Mouse (Mus musculus) embryo, embryonic 11 days (tissue): Measurements from ENCODE around the gene Fam71e1.

Experiments
- DNase-seq: peaks from one replicate; pipeline ENCODE4 v3.0.0-alpha.2; 2015

Gene Fam71e1

GRCm38 (mm10) chr7:44495992-44496770, at the start of gene Fam71e1, which contains the start of gene Emc10:
Fam71e1 (plus strand) TSS chr7:44496581.
Emc10 (minus strand) TSS chr7:44496529.
- peak; percentile 98 for DNase-seq

DNA sequence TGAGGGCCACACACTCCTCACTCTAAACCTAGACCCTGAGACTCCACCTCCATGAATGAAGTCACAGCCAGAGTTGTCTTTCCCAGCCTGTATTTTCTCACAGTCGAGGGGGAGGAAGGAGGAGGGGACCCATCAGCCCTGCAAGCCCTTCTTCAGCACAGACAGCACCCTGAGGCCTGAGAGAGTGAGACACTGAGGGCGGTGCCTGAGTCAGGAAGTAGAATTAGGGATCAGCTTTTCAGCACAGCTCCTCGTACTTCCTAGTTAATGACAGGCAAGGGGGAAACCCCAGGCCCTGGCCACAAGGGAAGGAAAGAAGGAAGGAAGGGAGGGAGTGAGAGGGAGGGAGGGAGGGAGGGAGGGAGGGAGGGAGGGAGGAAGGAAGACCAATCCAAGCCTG, 43.1 kb upstream of the Fam71e1 start:
- DNase-seq: no peak

GRCm38 (mm10) chr7:44456302-44456701, 40.1 kb upstream of the Fam71e1 start:
- DNase-seq: no peak

GRCm38 (mm10) chr7:44460067-44460466, 36.3 kb upstream of the Fam71e1 start:
- DNase-seq: no peak

GRCm38 (mm10) chr7:44460767-44461502, 35.4 kb upstream of the Fam71e1 start:
- no peak for DNase-seq

- no peak for DNase-seq
Measured at GRCm38 (mm10) chr7:44461503-44462217, 34.7 kb upstream of the Fam71e1 start.

- DNase-seq: peak; percentile 82
Measured at GRCm38 (mm10) chr7:44462218-44463055, 33.9 kb upstream of the Fam71e1 start.

DNA sequence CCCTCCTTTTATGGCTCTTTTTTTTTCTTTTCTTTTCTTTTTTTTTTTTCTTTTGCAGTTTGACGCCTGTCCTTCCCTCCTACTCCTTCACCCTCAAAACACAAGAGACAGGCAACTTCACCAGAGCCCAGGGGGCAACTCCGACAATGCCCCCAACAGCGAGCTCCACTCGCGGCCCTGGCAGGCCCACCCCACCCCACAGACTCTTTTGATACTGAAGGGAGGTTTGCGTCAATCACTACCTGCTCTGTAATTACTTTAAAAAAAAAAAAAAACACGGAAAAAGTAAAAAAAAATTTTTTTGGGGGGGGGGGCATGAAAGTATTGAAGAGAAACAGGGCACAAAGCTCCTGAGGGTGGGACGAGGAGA, 33.3 kb upstream of the Fam71e1 start:
- no peak for DNase-seq

GRCm38 (mm10) chr7:44463556-44464225, 32.7 kb upstream of the Fam71e1 start:
- no peak for DNase-seq

- peak; percentile 39 for DNase-seq
Measured at GRCm38 (mm10) chr7:44464511-44464910, 31.9 kb upstream of the Fam71e1 start.

- no peak for DNase-seq
Measured at GRCm38 (mm10) chr7:44465111-44465510, 31.3 kb upstream of the Fam71e1 start, which contains the start of gene Aspdh. Aspdh (plus strand) TSS chr7:44465391.

DNA sequence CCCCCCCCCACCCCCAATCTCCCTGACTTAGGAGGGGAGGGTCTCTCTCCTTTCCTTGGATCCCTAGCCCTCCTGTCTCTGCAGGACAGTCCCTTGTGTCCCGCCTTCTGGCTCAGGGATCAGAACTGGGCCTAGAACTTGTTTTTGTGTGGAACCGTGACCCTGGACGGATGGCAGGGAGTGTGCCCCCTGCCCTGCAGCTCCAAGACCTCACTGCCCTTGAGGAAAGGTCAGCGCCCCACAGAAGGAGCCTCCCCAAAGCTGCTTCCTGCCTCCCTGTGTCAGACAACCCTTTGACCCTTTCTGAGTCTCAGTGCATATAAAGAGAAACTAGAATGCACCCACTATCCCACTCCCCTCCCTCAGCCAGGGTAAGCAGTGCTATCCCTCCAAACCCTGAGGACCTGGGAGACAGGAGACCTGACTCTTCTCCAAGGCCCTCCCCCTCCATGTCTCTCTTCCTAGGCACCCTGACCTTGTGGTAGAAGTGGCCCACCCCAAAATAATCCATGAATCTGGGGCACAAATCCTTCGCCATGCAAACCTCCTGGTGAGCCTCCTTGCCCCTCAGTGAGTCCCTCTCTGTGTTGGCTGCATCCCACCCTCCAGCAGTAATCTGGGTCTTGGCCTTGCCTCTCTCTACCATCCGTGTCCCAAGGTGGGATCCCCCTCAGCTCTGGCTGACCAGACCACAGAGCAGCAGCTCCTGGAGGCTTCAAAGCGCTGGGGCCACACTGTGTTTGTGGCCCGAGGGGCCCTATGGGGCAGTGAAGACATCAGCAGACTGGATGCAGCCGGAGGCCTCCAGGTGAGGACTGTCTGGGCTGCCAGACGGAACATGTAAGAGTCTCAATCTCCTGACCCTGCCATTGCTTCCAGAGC, 30.1 kb upstream of the Fam71e1 start:
- DNase-seq: no peak

DNA sequence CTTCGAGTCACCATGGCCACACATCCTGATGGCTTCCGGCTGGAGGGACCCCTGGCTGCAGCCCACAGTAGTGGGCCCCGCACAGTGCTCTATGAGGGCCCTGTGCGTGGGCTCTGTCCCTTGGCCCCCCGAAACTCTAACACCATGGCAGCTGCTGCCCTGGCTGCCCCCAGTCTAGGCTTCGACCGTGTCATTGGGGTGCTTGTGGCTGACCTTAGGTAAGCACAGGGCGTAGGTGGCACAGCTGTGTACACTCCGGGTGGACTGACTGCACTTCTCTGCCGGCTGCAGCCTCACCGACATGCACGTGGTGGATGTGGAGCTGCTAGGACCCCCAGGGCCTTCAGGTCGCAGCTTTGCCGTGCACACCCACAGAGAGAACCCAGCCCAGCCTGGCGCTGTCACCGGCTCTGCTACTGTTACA, 29.5 kb upstream of the Fam71e1 start:
- no peak for DNase-seq

DNA sequence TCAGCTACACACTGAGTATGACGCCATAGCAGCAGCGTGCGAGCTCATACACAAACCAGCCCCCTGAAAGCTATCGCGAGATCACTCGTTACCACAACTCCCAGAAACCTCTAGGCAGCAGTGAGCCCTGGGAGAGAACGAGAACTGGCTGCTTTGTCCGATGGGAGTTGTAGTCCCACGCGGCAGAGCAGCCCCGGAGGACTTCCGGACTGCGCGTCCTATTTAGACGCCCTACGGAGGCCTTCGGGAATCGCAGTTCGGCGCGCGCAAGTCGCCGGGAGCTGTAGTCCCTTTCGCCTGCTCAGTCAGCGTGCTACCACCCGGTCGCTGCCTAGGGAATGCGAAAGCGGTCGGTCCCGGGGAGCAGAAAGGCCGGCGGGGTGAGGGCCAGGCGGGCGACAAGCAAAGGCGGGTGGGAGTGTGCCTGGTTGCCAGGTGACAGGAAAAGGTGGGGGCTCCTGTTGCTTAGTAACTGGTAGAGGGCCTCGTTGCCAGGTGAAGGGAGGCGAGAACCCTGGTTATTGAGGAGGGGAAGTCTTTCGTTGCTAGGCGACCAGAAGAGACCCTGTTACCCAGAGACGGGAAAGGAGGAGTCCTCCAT, 28.5 kb upstream of the Fam71e1 start, which contains the start of gene Josd2:
TSS of gene Josd2 (plus strand) at position 170 of the 601 bp plus-strand sequence.
- DNase-seq: peak; percentile 98

- no peak for DNase-seq
Measured at GRCm38 (mm10) chr7:44468644-44469285, 27.6 kb upstream of the Fam71e1 start.

- DNase-seq: no peak
Measured at GRCm38 (mm10) chr7:44469677-44470675, 26.4 kb upstream of the Fam71e1 start.

- no peak for DNase-seq
Measured at GRCm38 (mm10) chr7:44470696-44471612, 25.4 kb upstream of the Fam71e1 start.
